In genomic region chr10:80343425-80343895, GRCm38 (mm10) we compare ENCODE assay signal across 10 mouse cellular contexts. TPM values are rescaled to one million over a fixed set of nuclear protein-coding genes. Genes with fewer than 3 reads are reported as not detected.
DNase-seq lines count a peak whose midpoint lies in the region; ATAC-seq and TF ChIP-seq lines count a peak whose summit lies in the region.
"Had no signal": no experiment of that assay in that cellular context is flagged by ENCODE, and none has a peak within 500 bp of the region (broad histone marks: within the 10 kb centered on the region; RNA-seq: fewer than 3 reads in every experiment).

No protein-coding gene starts in this region.

- TF ChIP-seq POLR2A in bone marrow, adult 2 months (IDR thresholded peaks at IDR 0.05; ENCODE audit: borderline replicate concordance, control insufficient read depth, low read depth, low read length) = peak; percentile 22; the same call in 1 of the 2 replicates

- no peak for TF ChIP-seq CTCF in bone marrow, adult 2 months (IDR thresholded peaks at IDR 0.05; ENCODE audit: control insufficient read depth, insufficient read depth, low read length)

- peaks cover 90% of the 10 kb centered on the region for H3K27me3 ChIP-seq in heart, embryonic 12.5 days (replicated peaks)
- peaks cover 87% of the 10 kb centered on the region for H3K27me3 ChIP-seq in hindbrain, embryonic 12.5 days
- peaks cover 93% of the 10 kb centered on the region for H3K27me3 ChIP-seq in midbrain, embryonic 12.5 days

- intact Hi-C loops in heart, postnatal 10 days (cut with DNase I) = loop anchor here (10.0 kb wide), 1 partner anchor 169 kb away; the partner anchor contains the start of genes 1600002K03Rik and Efna2

- H3K36me3 ChIP-seq in heart, embryonic 12.5 days = no peaks in the 10 kb centered on the region
- H3K36me3 ChIP-seq in hindbrain, embryonic 12.5 days = no peaks in the 10 kb centered on the region
- no peaks in the 10 kb centered on the region for H3K36me3 ChIP-seq in midbrain, embryonic 12.5 days

- DNase-seq in heart, postnatal 10 days = no peak
- no peak for DNase-seq in Muller cell, postnatal 12 days (ENCODE audit: inconsistent ontology term)
- no peak for DNase-seq in urinary bladder, postnatal 14 days (ENCODE audit: low spot score)
- DNase-seq in spleen, adult 12 weeks (ENCODE audit: low spot score) = no peak

- H3K27ac ChIP-seq in heart, embryonic 12.5 days (ENCODE audit: poor library complexity, severe bottlenecking) = no peak overlapping the region
- peak overlapping the region; percentile 71 for H3K27ac ChIP-seq in bone marrow, adult 2 months (ENCODE audit: control insufficient read depth, insufficient read depth, low read depth, low read length, poor library complexity)
- H3K27ac ChIP-seq in hindbrain, embryonic 12.5 days = no peak overlapping the region
- H3K27ac ChIP-seq in midbrain, embryonic 12.5 days (replicated peaks) = no peak overlapping the region

- H3K4me1 ChIP-seq in heart, embryonic 12.5 days (replicated peaks) = peaks cover 60% of the 10 kb centered on the region
- H3K4me1 ChIP-seq in bone marrow, adult 2 months (ENCODE audit: control insufficient read depth, insufficient read depth, low read length) = peaks cover 7% of the 10 kb centered on the region; the same call in 1 of the 2 replicates
- H3K4me1 ChIP-seq in hindbrain, embryonic 12.5 days = peaks cover 43% of the 10 kb centered on the region
- H3K4me1 ChIP-seq in midbrain, embryonic 12.5 days = peaks cover 38% of the 10 kb centered on the region

- H3K4me2 ChIP-seq in heart, embryonic 12.5 days = peak overlapping the region; percentile 65
- peak overlapping the region; percentile 54 for H3K4me2 ChIP-seq in hindbrain, embryonic 12.5 days (replicated peaks)
- H3K4me2 ChIP-seq in midbrain, embryonic 12.5 days (replicated peaks) = peak overlapping the region; percentile 53

- peak; percentile 3; the same call in 1 of the 2 replicates for ATAC-seq in heart, embryonic 12.5 days (ENCODE audit: insufficient number of reproducible peaks, low FRiP score)
- ATAC-seq in hindbrain, embryonic 12.5 days (ENCODE audit: low FRiP score) = peak; percentile 15
- peak; percentile 28 for ATAC-seq in midbrain, embryonic 12.5 days (ENCODE audit: low FRiP score, low read depth)

- H3K9ac ChIP-seq in heart, embryonic 12.5 days = no peak overlapping the region
- H3K9ac ChIP-seq in hindbrain, embryonic 12.5 days = no peak overlapping the region
- 0 out of 2 replicates have a peak overlapping the region, but pooled peaks have one; percentile 11 for H3K9ac ChIP-seq in midbrain, embryonic 12.5 days (replicated peaks)

- 33% methylated on average over 13 of the region's 13 CpGs for WGBS in heart, embryonic 12.5 days
- 14% methylated on average over 13 of the region's 13 CpGs for WGBS in bone marrow, adult 2 months
- WGBS in hindbrain, embryonic 12.5 days = 29% methylated on average over 11 of the region's 13 CpGs
- 27% methylated on average over 13 of the region's 13 CpGs for WGBS in midbrain, embryonic 12.5 days

- H3K9me3 ChIP-seq in heart, embryonic 12.5 days (replicated peaks) = no peaks in the 10 kb centered on the region
- no peaks in the 10 kb centered on the region for H3K9me3 ChIP-seq in hindbrain, embryonic 12.5 days (replicated peaks)
- H3K9me3 ChIP-seq in midbrain, embryonic 12.5 days = no peaks in the 10 kb centered on the region

- H3K4me3 ChIP-seq in heart, embryonic 12.5 days = peak overlapping the region; percentile 36; the same call in 1 of the 2 replicates
- H3K4me3 ChIP-seq in bone marrow, adult 2 months (replicated peaks; ENCODE audit: control insufficient read depth, low read depth, low read length) = peak overlapping the region; percentile 21
- H3K4me3 ChIP-seq in hindbrain, embryonic 12.5 days = peak overlapping the region; percentile 33
- peak overlapping the region; percentile 33 for H3K4me3 ChIP-seq in midbrain, embryonic 12.5 days

RNA-seq across cellular contexts. Expression of gene Adamtsl5, which starts 4.8 kb away (rescaled TPM):
- polyA plus RNA-seq in heart, embryonic 12.5 days (2016; fragmentation: Nextera tagmentation; extraction: Ambion mirVana) = 5.3 and 6.7 TPM in 2 replicates
- total RNA-seq in heart, postnatal 10 days (2021) = 10 to 100 TPM; 36.9 to 42.9 TPM
- 3.0 and 8.6 TPM in 2 replicates for polyA plus RNA-seq in bone marrow, adult 2 months (2011; ENCODE audit: insufficient read depth, insufficient read length, low replicate concordance, missing spikeins)
- polyA plus RNA-seq in hindbrain, embryonic 12.5 days (2016; fragmentation: Nextera tagmentation; extraction: Ambion mirVana) = 0.38 and 0.77 TPM in 2 replicates
- polyA plus RNA-seq in midbrain, embryonic 12.5 days (2016; fragmentation: Nextera tagmentation; extraction: Ambion mirVana) = 0.38 and 0.79 TPM in 2 replicates
- polyA plus RNA-seq: CD4-positive, CD25-positive, alpha-beta regulatory T cell, adult 4 months; inflammation-experienced regulatory T-cells, adult 6 months had no signal

RNA-seq across cellular contexts. Expression of gene Plk5, which starts 12.8 kb away (rescaled TPM):
- polyA plus RNA-seq in heart, embryonic 12.5 days (2016; fragmentation: Nextera tagmentation; extraction: Ambion mirVana) = not detected in 2 replicates
- under 1 TPM in 1 of 2 experiments, not detected in 1; 0.25 TPM for total RNA-seq in heart, postnatal 10 days (2021)
- 2.2 TPM in 1 of 2 replicates, not detected in the other for polyA plus RNA-seq in bone marrow, adult 2 months (2011; ENCODE audit: insufficient read depth, insufficient read length, low replicate concordance, missing spikeins)
- 0.35 and 0.50 TPM in 2 replicates for polyA plus RNA-seq in hindbrain, embryonic 12.5 days (2016; fragmentation: Nextera tagmentation; extraction: Ambion mirVana)
- polyA plus RNA-seq in midbrain, embryonic 12.5 days (2016; fragmentation: Nextera tagmentation; extraction: Ambion mirVana) = 0.31 and 0.52 TPM in 2 replicates
- polyA plus RNA-seq: CD4-positive, CD25-positive, alpha-beta regulatory T cell, adult 4 months; inflammation-experienced regulatory T-cells, adult 6 months had no signal

RNA-seq across cellular contexts. Expression of gene Reep6, which starts 13.7 kb away (rescaled TPM):
- 3.1 and 3.7 TPM in 2 replicates for polyA plus RNA-seq in heart, embryonic 12.5 days (2016; fragmentation: Nextera tagmentation; extraction: Ambion mirVana)
- total RNA-seq in heart, postnatal 10 days (2021) = 1 to 10 TPM; 2.2 to 2.4 TPM
- 4.2 and 6.5 TPM in 2 replicates for polyA plus RNA-seq in bone marrow, adult 2 months (2011; ENCODE audit: insufficient read depth, insufficient read length, low replicate concordance, missing spikeins)
- polyA plus RNA-seq in hindbrain, embryonic 12.5 days (2016; fragmentation: Nextera tagmentation; extraction: Ambion mirVana) = 3.2 and 4.1 TPM in 2 replicates
- 3.1 and 4.3 TPM in 2 replicates for polyA plus RNA-seq in midbrain, embryonic 12.5 days (2016; fragmentation: Nextera tagmentation; extraction: Ambion mirVana)
- polyA plus RNA-seq: inflammation-experienced regulatory T-cells, adult 6 months had no signal

RNA-seq across cellular contexts. Expression of gene Pcsk4, which starts 14.2 kb away (rescaled TPM):
- 1.0 and 1.5 TPM in 2 replicates for polyA plus RNA-seq in heart, embryonic 12.5 days (2016; fragmentation: Nextera tagmentation; extraction: Ambion mirVana)
- 1 to 10 TPM; 1.7 to 1.8 TPM for total RNA-seq in heart, postnatal 10 days (2021)
- polyA plus RNA-seq in bone marrow, adult 2 months (2011; ENCODE audit: insufficient read depth, insufficient read length, low replicate concordance, missing spikeins) = 1.4 TPM in 1 of 2 replicates, not detected in the other
- polyA plus RNA-seq in hindbrain, embryonic 12.5 days (2016; fragmentation: Nextera tagmentation; extraction: Ambion mirVana) = 2.2 and 2.8 TPM in 2 replicates
- 2.4 and 3.7 TPM in 2 replicates for polyA plus RNA-seq in midbrain, embryonic 12.5 days (2016; fragmentation: Nextera tagmentation; extraction: Ambion mirVana)

RNA-seq across cellular contexts. Expression of gene 2310011J03Rik, which starts 23.1 kb away (rescaled TPM):
- 32.7 and 32.8 TPM in 2 replicates for polyA plus RNA-seq in heart, embryonic 12.5 days (2016; fragmentation: Nextera tagmentation; extraction: Ambion mirVana)
- 10 to 100 TPM; 15.3 to 17.9 TPM for total RNA-seq in heart, postnatal 10 days (2021)
- 40.8 and 52.1 TPM in 2 replicates for polyA plus RNA-seq in bone marrow, adult 2 months (2011; ENCODE audit: insufficient read depth, insufficient read length, low replicate concordance, missing spikeins)
- 38.4 and 39.7 TPM in 2 replicates for polyA plus RNA-seq in hindbrain, embryonic 12.5 days (2016; fragmentation: Nextera tagmentation; extraction: Ambion mirVana)
- 36.2 and 44.5 TPM in 2 replicates for polyA plus RNA-seq in midbrain, embryonic 12.5 days (2016; fragmentation: Nextera tagmentation; extraction: Ambion mirVana)
